Mouse (Mus musculus) adrenal gland, adult (tissue): ENCODE data around the gene Hs3st1.

Source experiments
- DNase-seq, 2 experiments: peaks; one replicate each; pipeline ENCODE4 v3.0.0; 2022 to 2023; ENCODE audit warnings: low spot score in 1 of 2; ENCODE audit not compliant: inconsistent age in 2 of 2

The Hs3st1 gene

DNA sequence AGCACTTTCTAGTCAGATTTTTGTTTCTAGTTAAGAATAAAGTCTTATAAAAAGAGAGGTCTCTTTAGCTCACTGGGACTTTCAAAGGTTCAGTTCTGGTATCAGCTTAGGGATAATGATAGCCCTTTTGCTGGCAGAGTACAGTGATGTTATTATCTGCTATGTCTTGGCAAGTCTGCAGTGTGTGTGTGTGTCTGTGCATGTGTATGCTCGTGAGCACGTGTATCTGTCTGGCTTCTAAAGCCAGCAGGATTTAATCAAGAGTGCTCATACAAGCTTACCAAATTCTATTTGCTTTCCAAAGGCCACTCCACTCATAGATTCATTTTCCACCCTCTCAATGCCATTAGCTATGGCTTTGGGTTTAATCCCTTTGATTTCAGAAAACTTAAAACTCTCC lies 160.5 kb downstream of the Hs3st1 start:
- DNase-seq, result no peak
